Mouse (Mus musculus): ENCODE measurements around the gene Fez2. TPM values are rescaled to one million over a fixed set of nuclear protein-coding genes. Genes with fewer than 3 reads are reported as not detected.

Fez2 gene
- 28.1 and 33.6 TPM in 2 replicates for polyA plus RNA-seq (2012; rRNA removed)
- polyA plus RNA-seq (2014; fragmentation: Nextera tagmentation; extraction: Ambion mirVana): 44.1 and 51.2 TPM in 2 replicates

DNA sequence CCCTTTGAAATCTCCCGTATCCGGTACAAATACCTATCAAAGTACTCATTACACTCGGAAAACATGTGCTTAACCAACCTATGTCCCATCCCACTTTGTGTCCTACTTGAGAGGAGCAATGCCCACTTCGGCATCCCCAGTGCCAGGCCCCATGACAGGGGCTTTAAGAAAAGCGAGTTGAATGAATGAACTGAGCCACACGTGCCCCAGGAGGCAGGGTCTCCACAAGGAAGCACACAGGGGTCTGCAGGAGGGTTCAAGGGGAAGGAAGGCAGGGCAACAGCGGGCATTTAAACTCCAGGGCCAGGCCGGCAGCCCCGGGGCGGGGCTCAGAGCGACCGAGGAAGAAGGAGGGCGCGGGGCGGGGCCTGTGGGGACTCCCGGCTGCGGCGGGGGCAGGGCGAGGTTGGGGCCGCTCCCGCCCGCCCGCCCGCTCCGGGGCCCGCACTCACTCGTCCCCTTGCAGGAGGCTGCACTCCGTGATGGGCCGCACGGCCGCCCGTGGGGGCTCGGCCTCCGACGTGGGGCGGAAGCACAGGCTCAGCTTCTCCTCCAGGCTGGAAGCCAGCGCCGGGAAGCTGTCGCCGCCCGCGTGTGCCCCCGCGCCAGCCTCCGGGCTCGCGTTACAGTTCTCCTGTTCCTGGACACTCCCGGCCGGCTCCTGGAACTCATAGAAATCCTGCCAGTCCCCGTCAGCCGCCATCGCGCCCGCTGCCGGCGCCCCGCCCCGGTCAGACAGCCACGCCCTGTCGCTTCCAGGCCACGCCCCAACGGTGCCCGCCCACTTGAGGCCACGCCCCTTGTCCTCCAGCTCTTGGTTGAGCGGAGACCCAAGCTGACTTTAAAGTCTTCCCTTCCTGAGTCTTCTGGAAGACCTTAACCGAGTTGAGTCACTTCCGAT, at the start of gene Fez2:
TSS of gene Fez2 (minus strand) at position 772 of the 901 bp plus-strand sequence.
- no peaks in the 10 kb centered on the region for H3K9me3 ChIP-seq (ENCODE audit: control insufficient read depth, low read length)
- under 1% methylated on average over 42 of the region's 67 CpGs for WGBS
- H3K27me3 ChIP-seq (ENCODE audit: control insufficient read depth, insufficient read depth, low read length): no peaks in the 10 kb centered on the region
- no peaks in the 10 kb centered on the region for H3K36me3 ChIP-seq (ENCODE audit: control insufficient read depth, insufficient read depth, low read length)
- H3K9ac ChIP-seq (ENCODE audit: low read depth, low read length, severe bottlenecking): peak within 1 kb of the TSS; percentile 89
- peaks cover 9% of the 10 kb centered on the region; the same call in 1 of the 2 replicates for H3K4me1 ChIP-seq (ENCODE audit: control insufficient read depth, insufficient read depth, low read length)
- peak within 1 kb of the TSS; percentile 54 for H3K4me2 ChIP-seq (replicated peaks; ENCODE audit: low read depth, low read length, severe bottlenecking)
- ATAC-seq (ENCODE audit: low FRiP score, low read depth) (peak; percentile 95), DNase-seq (ENCODE audit: low spot score) (peak; percentile 87)
- peak within 1 kb of the TSS; percentile 83 for H3K4me3 ChIP-seq (replicated peaks; ENCODE audit: low read length)
- 0 out of 2 replicates have a peak, but pooled peaks have one; percentile 46 for TF ChIP-seq POLR2A (IDR thresholded peaks at IDR 0.05; ENCODE audit: borderline replicate concordance, extremely low read depth, insufficient read depth, insufficient read length)
- H3K27ac ChIP-seq (replicated peaks; ENCODE audit: low read depth, low read length): peak within 1 kb of the TSS; percentile 93

DNA sequence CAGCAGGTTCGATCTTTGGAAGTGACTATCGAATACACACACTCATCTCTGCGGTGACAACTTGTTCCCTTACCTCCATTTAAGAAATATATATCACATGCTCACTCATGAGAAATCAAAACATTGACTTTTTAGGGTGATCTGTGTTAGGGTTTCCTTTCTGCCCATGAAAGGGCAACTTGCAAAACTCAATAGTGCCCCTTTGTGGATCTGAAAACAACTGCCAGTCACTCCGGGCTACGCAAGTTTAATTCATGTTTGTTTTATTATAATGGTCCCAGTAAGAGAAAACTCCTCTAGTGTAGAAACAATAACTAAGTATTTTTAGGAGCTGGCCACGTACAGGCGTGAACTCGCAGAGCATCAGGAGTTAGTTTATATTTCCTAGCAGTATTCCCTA, 47.5 kb upstream of the Fez2 start:
- ATAC-seq (ENCODE audit: low FRiP score, low read depth): no peak
- no peak for TF ChIP-seq POLR2A (IDR thresholded peaks at IDR 0.05; ENCODE audit: borderline replicate concordance, extremely low read depth, insufficient read depth, insufficient read length)
- H3K4me3 ChIP-seq (replicated peaks; ENCODE audit: low read length): no peak overlapping the region
- no peak for DNase-seq (ENCODE audit: low spot score)
- no peaks in the 10 kb centered on the region for H3K9me3 ChIP-seq (ENCODE audit: control insufficient read depth, low read length)
- H3K36me3 ChIP-seq (ENCODE audit: control insufficient read depth, insufficient read depth, low read length): no peaks in the 10 kb centered on the region
- H3K9ac ChIP-seq (ENCODE audit: low read depth, low read length, severe bottlenecking): no peak overlapping the region
- H3K4me1 ChIP-seq (ENCODE audit: control insufficient read depth, insufficient read depth, low read length): no peaks in the 10 kb centered on the region
- no peaks in the 10 kb centered on the region for H3K27me3 ChIP-seq (ENCODE audit: control insufficient read depth, insufficient read depth, low read length)
- H3K4me2 ChIP-seq (replicated peaks; ENCODE audit: low read depth, low read length, severe bottlenecking): no peak overlapping the region
- 83% methylated on average over 8 of the region's 8 CpGs for WGBS
- no peak overlapping the region for H3K27ac ChIP-seq (replicated peaks; ENCODE audit: low read depth, low read length)

DNA sequence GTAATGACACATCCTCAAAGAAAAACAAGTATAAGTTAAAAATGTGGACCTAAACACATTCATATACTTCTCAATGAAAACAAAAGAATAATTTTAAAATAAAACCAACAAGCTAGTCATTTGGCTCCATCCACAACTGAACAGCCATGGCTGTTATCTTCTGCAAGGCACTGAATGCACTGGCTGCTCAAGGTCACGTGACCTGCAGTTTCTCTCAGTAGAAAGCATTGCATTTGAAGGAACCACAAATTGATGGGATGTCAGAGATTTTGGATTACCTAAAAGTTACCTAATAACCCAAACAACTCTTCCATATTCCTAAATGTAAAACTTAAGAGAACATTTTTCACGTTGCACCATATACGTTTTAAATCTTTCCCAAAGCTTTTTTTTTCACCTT, 47.1 kb upstream of the Fez2 start:
- TF ChIP-seq POLR2A (IDR thresholded peaks at IDR 0.05; ENCODE audit: borderline replicate concordance, extremely low read depth, insufficient read depth, insufficient read length): no peak
- Histone ChIP-seq H3K9me3 (ENCODE audit: control insufficient read depth, low read length) (no peaks in the 10 kb centered on the region), H3K36me3 (ENCODE audit: control insufficient read depth, insufficient read depth, low read length) (no peaks in the 10 kb centered on the region), H3K4me2 (replicated peaks; ENCODE audit: low read depth, low read length, severe bottlenecking) (no peak overlapping the region), H3K27me3 (ENCODE audit: control insufficient read depth, insufficient read depth, low read length) (no peaks in the 10 kb centered on the region), H3K4me1 (ENCODE audit: control insufficient read depth, insufficient read depth, low read length) (no peaks in the 10 kb centered on the region), H3K9ac (ENCODE audit: low read depth, low read length, severe bottlenecking) (no peak overlapping the region), H3K4me3 (replicated peaks; ENCODE audit: low read length) (no peak overlapping the region), H3K27ac (replicated peaks; ENCODE audit: low read depth, low read length) (no peak overlapping the region)
- DNase-seq (ENCODE audit: low spot score) (no peak), ATAC-seq (ENCODE audit: low FRiP score, low read depth) (no peak)
- 89% methylated on average over 3 of the region's 3 CpGs for WGBS

DNA sequence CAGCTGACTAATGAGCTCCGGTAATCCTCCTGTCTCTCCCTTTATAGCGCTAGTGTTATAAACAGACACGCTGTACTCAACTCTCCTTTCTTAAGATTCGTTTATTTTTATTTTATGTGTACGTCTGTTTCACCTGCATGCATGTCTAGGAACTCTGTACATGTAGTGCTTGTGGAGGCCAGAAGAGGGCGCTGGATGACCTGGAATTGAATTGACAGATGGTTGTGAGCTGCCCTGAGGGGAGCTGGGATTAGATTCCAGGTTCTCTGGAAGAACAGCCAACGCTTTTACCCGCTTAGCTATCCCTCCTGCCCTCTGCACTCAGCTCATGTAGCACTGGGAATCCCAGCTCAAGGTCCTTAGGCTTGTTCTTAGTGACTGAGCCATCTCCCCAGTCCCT, 42.2 kb upstream of the Fez2 start:
- no peak for ATAC-seq (ENCODE audit: low FRiP score, low read depth)
- no peak for TF ChIP-seq POLR2A (IDR thresholded peaks at IDR 0.05; ENCODE audit: borderline replicate concordance, extremely low read depth, insufficient read depth, insufficient read length)
- Histone ChIP-seq H3K27ac (replicated peaks; ENCODE audit: low read depth, low read length) (no peak overlapping the region), H3K9me3 (ENCODE audit: control insufficient read depth, low read length) (no peaks in the 10 kb centered on the region), H3K4me2 (replicated peaks; ENCODE audit: low read depth, low read length, severe bottlenecking) (no peak overlapping the region), H3K27me3 (ENCODE audit: control insufficient read depth, insufficient read depth, low read length) (no peaks in the 10 kb centered on the region), H3K9ac (ENCODE audit: low read depth, low read length, severe bottlenecking) (no peak overlapping the region), H3K4me3 (replicated peaks; ENCODE audit: low read length) (no peak overlapping the region), H3K36me3 (ENCODE audit: control insufficient read depth, insufficient read depth, low read length) (no peaks in the 10 kb centered on the region), H3K4me1 (ENCODE audit: control insufficient read depth, insufficient read depth, low read length) (no peaks in the 10 kb centered on the region)
- no peak for DNase-seq (ENCODE audit: low spot score)
- WGBS: 72% methylated on average over 8 of the region's 8 CpGs

DNA sequence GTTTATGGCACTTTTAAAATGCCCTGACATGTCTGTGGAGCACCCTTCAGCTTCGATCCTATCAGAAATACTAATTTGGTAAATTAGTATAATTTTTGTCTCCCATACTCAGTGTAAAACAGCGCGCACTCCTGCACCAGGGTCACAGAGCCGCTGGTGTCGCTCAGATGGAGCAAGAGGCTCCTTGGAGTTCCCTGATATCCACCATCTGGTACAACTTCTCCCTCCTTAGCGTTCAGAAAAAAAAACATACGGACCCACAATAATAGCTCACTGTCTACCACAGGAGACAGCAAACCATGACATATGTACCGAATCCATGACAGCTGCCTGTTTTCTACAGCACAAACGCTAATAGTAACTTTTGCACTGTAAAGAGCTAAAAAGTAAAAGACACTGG, 37.6 kb upstream of the Fez2 start:
- Histone ChIP-seq H3K36me3 (ENCODE audit: control insufficient read depth, insufficient read depth, low read length) (no peaks in the 10 kb centered on the region), H3K4me3 (replicated peaks; ENCODE audit: low read length) (no peak overlapping the region), H3K27ac (replicated peaks; ENCODE audit: low read depth, low read length) (no peak overlapping the region), H3K9me3 (ENCODE audit: control insufficient read depth, low read length) (no peaks in the 10 kb centered on the region), H3K9ac (ENCODE audit: low read depth, low read length, severe bottlenecking) (no peak overlapping the region), H3K4me1 (ENCODE audit: control insufficient read depth, insufficient read depth, low read length) (peaks cover 3% of the 10 kb centered on the region; the same call in 1 of the 2 replicates), H3K4me2 (replicated peaks; ENCODE audit: low read depth, low read length, severe bottlenecking) (no peak overlapping the region), H3K27me3 (ENCODE audit: control insufficient read depth, insufficient read depth, low read length) (no peaks in the 10 kb centered on the region)
- WGBS: 73% methylated on average over 9 of the region's 9 CpGs
- no peak for ATAC-seq (ENCODE audit: low FRiP score, low read depth)
- no peak for DNase-seq (ENCODE audit: low spot score)
- TF ChIP-seq POLR2A (IDR thresholded peaks at IDR 0.05; ENCODE audit: borderline replicate concordance, extremely low read depth, insufficient read depth, insufficient read length): no peak

Data from limb, embryonic 14.5 days (tissue).